Mouse (Mus musculus): ENCODE measurements at regions not wholly inside any gene's neighbourhood (a gene's known extent, or its start where the extent isn't known, plus 50 kb on each side); places are given as distances from the start of the nearest gene placed in this dataset.

- Histone ChIP-seq H3K4me1 (replicated peaks; ENCODE audit: control insufficient read depth, insufficient read depth, low read length) (no peaks in the 10 kb centered on the region), H3K4me2 (ENCODE audit: low read length) (no peak overlapping the region), H3K9ac (replicated peaks; ENCODE audit: low read depth, low read length) (no peak overlapping the region), H3K36me3 (ENCODE audit: control insufficient read depth, insufficient read depth) (no peaks in the 10 kb centered on the region), H3K27me3 (replicated peaks; ENCODE audit: control insufficient read depth, insufficient read depth, low read length) (no peaks in the 10 kb centered on the region), H3K4me3 (replicated peaks; ENCODE audit: low read length) (no peak overlapping the region), H3K9me3 (ENCODE audit: control insufficient read depth, low read length) (no peaks in the 10 kb centered on the region), H3K27ac (ENCODE audit: low read length) (no peak overlapping the region)
- 31% methylated on average over 10 of the region's 10 CpGs for WGBS
- no peak for ATAC-seq
Observed at GRCm38 (mm10) chr15:26953818-26954385, 58.5 kb upstream of the Fbxl7 start.

GRCm38 (mm10) chr15:26958980-26959379 lies 63.6 kb upstream of the Fbxl7 start:
- Histone ChIP-seq H3K27me3 (replicated peaks; ENCODE audit: control insufficient read depth, insufficient read depth, low read length) (no peaks in the 10 kb centered on the region), H3K4me1 (replicated peaks; ENCODE audit: control insufficient read depth, insufficient read depth, low read length) (no peaks in the 10 kb centered on the region), H3K9me3 (ENCODE audit: control insufficient read depth, low read length) (no peaks in the 10 kb centered on the region), H3K9ac (replicated peaks; ENCODE audit: low read depth, low read length) (no peak overlapping the region), H3K27ac (ENCODE audit: low read length) (no peak overlapping the region), H3K36me3 (ENCODE audit: control insufficient read depth, insufficient read depth) (no peaks in the 10 kb centered on the region), H3K4me3 (replicated peaks; ENCODE audit: low read length) (no peak overlapping the region), H3K4me2 (ENCODE audit: low read length) (no peak overlapping the region)
- whole genome bisulfite sequencing, result 80% methylated on average over 2 of the region's 2 CpGs
- ATAC-seq, result no peak

GRCm38 (mm10) chr15:26968392-26969025 lies 73.1 kb upstream of the Fbxl7 start:
- Histone ChIP-seq H3K9ac (replicated peaks; ENCODE audit: low read depth, low read length) (no peak overlapping the region), H3K27me3 (replicated peaks; ENCODE audit: control insufficient read depth, insufficient read depth, low read length) (no peaks in the 10 kb centered on the region), H3K9me3 (ENCODE audit: control insufficient read depth, low read length) (no peaks in the 10 kb centered on the region), H3K4me3 (replicated peaks; ENCODE audit: low read length) (no peak overlapping the region), H3K4me1 (replicated peaks; ENCODE audit: control insufficient read depth, insufficient read depth, low read length) (no peaks in the 10 kb centered on the region), H3K4me2 (ENCODE audit: low read length) (no peak overlapping the region), H3K36me3 (ENCODE audit: control insufficient read depth, insufficient read depth) (no peaks in the 10 kb centered on the region), H3K27ac (ENCODE audit: low read length) (no peak overlapping the region)
- WGBS, result 64% methylated on average over 5 of the region's 5 CpGs
- 0 out of 2 replicates have a peak, but pooled peaks have one; percentile 61 for ATAC-seq

- H3K27me3 ChIP-seq (replicated peaks; ENCODE audit: control insufficient read depth, insufficient read depth, low read length), result no peaks in the 10 kb centered on the region
- 66% methylated on average over 1 of the region's 1 CpGs for WGBS
Observed at GRCm38 (mm10) chr15:26970770-26971169, 75.4 kb upstream of the Fbxl7 start.

GRCm38 (mm10) chr15:26993054-26993453 lies 97.7 kb upstream of the Fbxl7 start:
- Histone ChIP-seq H3K4me2 (ENCODE audit: low read length) (no peak overlapping the region), H3K4me3 (replicated peaks; ENCODE audit: low read length) (no peak overlapping the region), H3K27me3 (replicated peaks; ENCODE audit: control insufficient read depth, insufficient read depth, low read length) (no peaks in the 10 kb centered on the region), H3K9me3 (ENCODE audit: control insufficient read depth, low read length) (no peaks in the 10 kb centered on the region), H3K36me3 (ENCODE audit: control insufficient read depth, insufficient read depth) (no peaks in the 10 kb centered on the region), H3K9ac (replicated peaks; ENCODE audit: low read depth, low read length) (no peak overlapping the region), H3K4me1 (replicated peaks; ENCODE audit: control insufficient read depth, insufficient read depth, low read length) (no peaks in the 10 kb centered on the region), H3K27ac (ENCODE audit: low read length) (no peak overlapping the region)
- 88% methylated on average over 1 of the region's 1 CpGs for WGBS
- no peak for ATAC-seq

More at GRCm38 (mm10) chr15:26970770-26971169, 75.4 kb upstream of the Fbxl7 start:
- Histone ChIP-seq H3K4me1 (replicated peaks; ENCODE audit: control insufficient read depth, insufficient read depth, low read length) (no peaks in the 10 kb centered on the region), H3K4me2 (ENCODE audit: low read length) (no peak overlapping the region), H3K36me3 (ENCODE audit: control insufficient read depth, insufficient read depth) (no peaks in the 10 kb centered on the region), H3K9ac (replicated peaks; ENCODE audit: low read depth, low read length) (no peak overlapping the region), H3K4me3 (replicated peaks; ENCODE audit: low read length) (no peak overlapping the region), H3K27ac (ENCODE audit: low read length) (no peak overlapping the region), H3K9me3 (ENCODE audit: control insufficient read depth, low read length) (no peaks in the 10 kb centered on the region)
- peak; percentile 65 for ATAC-seq

GRCm38 (mm10) chr15:27009069-27009468 lies 113.7 kb upstream of the Fbxl7 start:
- Histone ChIP-seq H3K4me1 (replicated peaks; ENCODE audit: control insufficient read depth, insufficient read depth, low read length) (0 out of 2 replicates have a peak, but pooled peaks cover 2% of the 10 kb centered on the region), H3K9ac (replicated peaks; ENCODE audit: low read depth, low read length) (no peak overlapping the region), H3K9me3 (ENCODE audit: control insufficient read depth, low read length) (no peaks in the 10 kb centered on the region), H3K27ac (ENCODE audit: low read length) (no peak overlapping the region), H3K4me2 (ENCODE audit: low read length) (no peak overlapping the region), H3K4me3 (replicated peaks; ENCODE audit: low read length) (no peak overlapping the region), H3K27me3 (replicated peaks; ENCODE audit: control insufficient read depth, insufficient read depth, low read length) (no peaks in the 10 kb centered on the region), H3K36me3 (ENCODE audit: control insufficient read depth, insufficient read depth) (no peaks in the 10 kb centered on the region)
- ATAC-seq, result no peak
- 84% methylated on average over 4 of the region's 4 CpGs for WGBS

GRCm38 (mm10) chr15:27013906-27014658 lies 118.7 kb upstream of the Fbxl7 start:
- ATAC-seq, result peak; percentile 90
- Histone ChIP-seq H3K4me1 (replicated peaks; ENCODE audit: control insufficient read depth, insufficient read depth, low read length) (0 out of 2 replicates have a peak, but pooled peaks cover 5% of the 10 kb centered on the region), H3K4me2 (ENCODE audit: low read length) (no peak overlapping the region), H3K36me3 (ENCODE audit: control insufficient read depth, insufficient read depth) (no peaks in the 10 kb centered on the region), H3K27me3 (replicated peaks; ENCODE audit: control insufficient read depth, insufficient read depth, low read length) (no peaks in the 10 kb centered on the region), H3K9me3 (ENCODE audit: control insufficient read depth, low read length) (no peaks in the 10 kb centered on the region), H3K4me3 (replicated peaks; ENCODE audit: low read length) (no peak overlapping the region), H3K27ac (ENCODE audit: low read length) (no peak overlapping the region), H3K9ac (replicated peaks; ENCODE audit: low read depth, low read length) (no peak overlapping the region)
- 4% methylated on average over 4 of the region's 4 CpGs for WGBS

- no peak for ATAC-seq
- H3K9ac ChIP-seq (replicated peaks; ENCODE audit: low read depth, low read length), result no peak overlapping the region
- no peak overlapping the region for H3K27ac ChIP-seq (ENCODE audit: low read length)
- 0% methylated on average over 1 of the region's 1 CpGs for WGBS
- no peak overlapping the region for H3K4me2 ChIP-seq (ENCODE audit: low read length)
- H3K4me1 ChIP-seq (replicated peaks; ENCODE audit: control insufficient read depth, insufficient read depth, low read length), result 0 out of 2 replicates have a peak, but pooled peaks cover 5% of the 10 kb centered on the region
- H3K36me3 ChIP-seq (ENCODE audit: control insufficient read depth, insufficient read depth), result no peaks in the 10 kb centered on the region
- no peaks in the 10 kb centered on the region for H3K27me3 ChIP-seq (replicated peaks; ENCODE audit: control insufficient read depth, insufficient read depth, low read length)
- H3K4me3 ChIP-seq (replicated peaks; ENCODE audit: low read length), result no peak overlapping the region
- no peaks in the 10 kb centered on the region for H3K9me3 ChIP-seq (ENCODE audit: control insufficient read depth, low read length)
Observed at GRCm38 (mm10) chr15:27014659-27014974, 119.2 kb upstream of the Fbxl7 start.

GRCm38 (mm10) chr15:27020471-27020870 lies 125.1 kb upstream of the Fbxl7 start:
- Histone ChIP-seq H3K27ac (ENCODE audit: low read length) (no peak overlapping the region), H3K36me3 (ENCODE audit: control insufficient read depth, insufficient read depth) (no peaks in the 10 kb centered on the region), H3K4me2 (ENCODE audit: low read length) (no peak overlapping the region), H3K9me3 (ENCODE audit: control insufficient read depth, low read length) (no peaks in the 10 kb centered on the region), H3K4me1 (replicated peaks; ENCODE audit: control insufficient read depth, insufficient read depth, low read length) (peaks cover 5% of the 10 kb centered on the region), H3K27me3 (replicated peaks; ENCODE audit: control insufficient read depth, insufficient read depth, low read length) (no peaks in the 10 kb centered on the region), H3K9ac (replicated peaks; ENCODE audit: low read depth, low read length) (no peak overlapping the region), H3K4me3 (replicated peaks; ENCODE audit: low read length) (no peak overlapping the region)
- WGBS, result 9% methylated on average over 5 of the region's 5 CpGs
- ATAC-seq, result peak; percentile 58

Measured in forebrain, embryonic 16.5 days (tissue).